Mouse (Mus musculus) myocyte (in vitro differentiated cells): Measurements from ENCODE around the gene Atg10. TPM values are rescaled to one million over a fixed set of nuclear protein-coding genes. Genes with fewer than 3 reads are reported as not detected.

ENCODE experiments used
- H3K27me3 ChIP-seq: one replicate; pipeline ENCODE4 v1.6.1; 2011; ENCODE audit not compliant: control insufficient read depth, insufficient read depth, insufficient read length
- H3K36me3 ChIP-seq: one replicate; pipeline ENCODE4 v1.6.1; 2011; ENCODE audit not compliant: control insufficient read depth, insufficient read depth
- H3K4me2 ChIP-seq: one replicate; pipeline ENCODE4 v1.6.1; 2011; ENCODE audit warnings: low read depth, control low read depth
- H3K4me3 ChIP-seq: one replicate; pipeline ENCODE4 v1.5.1; 2011; ENCODE audit warnings: mild to moderate bottlenecking, control low read depth, moderate library complexity
- H3K79me2 ChIP-seq: one replicate; pipeline ENCODE4 v1.6.1; 2011; ENCODE audit not compliant: control insufficient read depth, insufficient read depth
- H3ac ChIP-seq: one replicate; pipeline ENCODE4 v1.6.1; 2011; ENCODE audit not compliant: control insufficient read depth, insufficient read length
- CEBPB ChIP-seq: IDR thresholded peaks from 2 replicates; pipeline ENCODE4 v1.6.1; 2011; ENCODE audit warnings: mild to moderate bottlenecking, moderate library complexity; ENCODE audit not compliant: poor library complexity, insufficient read depth, severe bottlenecking
- E2F4 ChIP-seq: IDR thresholded peaks from one replicate; pipeline ENCODE4 v1.6.1; 2011; ENCODE audit warnings: mild to moderate bottlenecking, control low read depth, moderate library complexity; ENCODE audit not compliant: insufficient read depth
- MAX ChIP-seq: IDR thresholded peaks from one replicate; pipeline ENCODE4 v1.6.1; 2011; ENCODE audit warnings: low read depth, mild to moderate bottlenecking, control low read depth
- MYOD1 ChIP-seq, 3 experiments: IDR thresholded peaks; one replicate each; pipeline ENCODE4 v1.6.1; 2011; ENCODE audit warnings: control low read depth in 2 of 3, low read depth in 2 of 3, mild to moderate bottlenecking in 2 of 3, moderate library complexity in 1 of 3; ENCODE audit not compliant: insufficient read length in 2 of 3, control insufficient read depth in 1 of 3
- MYOG ChIP-seq, 3 experiments: IDR thresholded peaks; one replicate each; pipeline ENCODE4 v1.6.1; 2011; ENCODE audit warnings: control low read depth in 2 of 3, low read depth in 2 of 3, mild to moderate bottlenecking in 2 of 3; ENCODE audit not compliant: insufficient read length in 2 of 3, control insufficient read depth in 1 of 3, insufficient read depth in 1 of 3
- POLR2A ChIP-seq: IDR thresholded peaks from one replicate; pipeline ENCODE4 v1.6.1; 2011; ENCODE audit warnings: low read depth, mild to moderate bottlenecking, control low read depth, moderate library complexity; ENCODE audit not compliant: insufficient read length
- POLR2AphosphoS2 ChIP-seq: IDR thresholded peaks from one replicate; pipeline ENCODE4 v1.6.1; 2011; ENCODE audit warnings: low read depth, control low read depth; ENCODE audit not compliant: insufficient read length
- REST ChIP-seq: IDR thresholded peaks from one replicate; pipeline ENCODE4 v1.6.1; 2011; ENCODE audit warnings: mild to moderate bottlenecking, control low read depth, moderate library complexity; ENCODE audit not compliant: insufficient read depth, insufficient read length
- SRF ChIP-seq: IDR thresholded peaks from one replicate; pipeline ENCODE4 v1.6.1; 2011; ENCODE audit warnings: low read depth; ENCODE audit not compliant: control insufficient read depth, insufficient read length
- TCF12 ChIP-seq: IDR thresholded peaks from one replicate; pipeline ENCODE4 v1.6.1; 2011; ENCODE audit warnings: mild to moderate bottlenecking, control low read depth; ENCODE audit not compliant: poor library complexity, insufficient read depth, severe bottlenecking
- TCF3 ChIP-seq: IDR thresholded peaks from one replicate; pipeline ENCODE4 v1.6.1; 2011; ENCODE audit warnings: low read depth, control low read depth; ENCODE audit not compliant: insufficient read length
- USF1 ChIP-seq: IDR thresholded peaks from one replicate; pipeline ENCODE4 v1.6.1; 2011; ENCODE audit warnings: low read depth, mild to moderate bottlenecking, control low read depth, moderate library complexity
- polyA plus RNA-seq: library from polyadenylated mRNA; unstranded; fragments of >200 nt; fragmentation: generic; extraction: Trizol; gene quantifications from one replicate; pipeline ENCODE4 v1.2.1, GENCODE M21; 2012; ENCODE audit warnings: missing spikeins

Atg10 gene
- polyA plus RNA-seq, 1 experiment, result 5.9 TPM

DNA sequence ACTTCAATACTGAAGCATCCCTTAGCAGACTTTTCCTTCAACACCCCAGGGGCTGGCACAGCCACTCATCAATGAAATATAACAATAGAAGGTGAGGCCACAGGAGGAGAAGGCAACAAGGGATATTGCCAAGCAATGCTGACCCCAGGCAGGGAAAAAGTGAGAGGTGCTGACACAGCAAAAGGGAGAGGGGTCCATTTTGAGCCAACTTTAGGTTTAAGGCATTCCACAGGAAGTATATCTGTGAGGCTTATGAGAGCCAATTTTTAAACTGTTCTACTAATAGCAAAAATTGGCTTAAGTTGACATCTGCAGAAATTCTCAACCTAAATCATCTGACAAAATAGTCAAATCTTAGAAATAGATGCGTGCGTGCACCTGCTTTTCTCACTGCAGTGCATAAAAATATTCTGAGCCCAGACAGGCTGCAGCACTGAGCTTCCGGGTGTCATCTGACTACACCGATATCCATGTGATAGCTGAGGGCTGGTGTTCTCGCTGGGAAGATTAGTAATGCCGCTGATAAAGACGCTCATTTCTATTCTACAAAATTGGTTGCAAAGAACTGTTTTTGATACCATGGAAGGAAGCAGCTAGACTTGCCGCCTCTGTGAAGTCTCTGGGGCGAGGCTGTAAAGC is 116.3 kb downstream of the Atg10 start:
- H3K36me3 ChIP-seq, result no peaks in the 10 kb centered on the region
- no peak overlapping the region for H3K4me2 ChIP-seq
- no peak overlapping the region for H3K4me3 ChIP-seq
- no peak for TF ChIP-seq MAX
- TF ChIP-seq CEBPB, result no peak
- no peak for TF ChIP-seq USF1
- no peak for TF ChIP-seq MYOG (IDR thresholded peaks at IDR 0.05; ENCODE audit: control insufficient read depth in 1 of 3, insufficient read depth in 1 of 3, insufficient read length in 2 of 3, low read depth in 2 of 3)
- TF ChIP-seq MYOD1 (IDR thresholded peaks at IDR 0.05; ENCODE audit: control insufficient read depth in 1 of 3, insufficient read length in 2 of 3, low read depth in 2 of 3), result no peak
- no peaks in the 10 kb centered on the region for H3K79me2 ChIP-seq
- no peak overlapping the region for H3ac ChIP-seq
- no peaks in the 10 kb centered on the region for H3K27me3 ChIP-seq

DNA sequence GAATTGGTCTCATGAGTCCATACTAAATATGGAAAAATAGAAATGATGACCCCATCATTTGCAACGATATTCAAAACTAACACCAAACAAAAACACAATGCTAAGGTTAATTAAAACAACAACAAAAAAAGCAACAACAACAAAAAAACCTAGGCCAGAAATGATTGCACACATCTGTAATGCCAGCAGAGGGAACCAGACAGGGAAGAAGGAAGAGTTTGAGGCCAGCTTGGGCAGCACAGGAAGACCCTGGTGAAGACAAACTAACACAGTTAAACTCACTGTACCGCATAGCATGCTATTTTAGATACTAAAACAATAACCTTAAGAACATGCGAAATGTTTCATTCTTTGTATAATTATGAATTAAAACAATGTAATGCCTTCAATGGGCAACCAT is 121.5 kb downstream of the Atg10 start:
- no peak overlapping the region for H3K4me2 ChIP-seq
- H3K36me3 ChIP-seq, result no peaks in the 10 kb centered on the region
- no peak overlapping the region for H3ac ChIP-seq
- no peak for TF ChIP-seq USF1
- H3K27me3 ChIP-seq, result no peaks in the 10 kb centered on the region
- H3K4me3 ChIP-seq, result no peak overlapping the region
- H3K79me2 ChIP-seq, result no peaks in the 10 kb centered on the region

DNA sequence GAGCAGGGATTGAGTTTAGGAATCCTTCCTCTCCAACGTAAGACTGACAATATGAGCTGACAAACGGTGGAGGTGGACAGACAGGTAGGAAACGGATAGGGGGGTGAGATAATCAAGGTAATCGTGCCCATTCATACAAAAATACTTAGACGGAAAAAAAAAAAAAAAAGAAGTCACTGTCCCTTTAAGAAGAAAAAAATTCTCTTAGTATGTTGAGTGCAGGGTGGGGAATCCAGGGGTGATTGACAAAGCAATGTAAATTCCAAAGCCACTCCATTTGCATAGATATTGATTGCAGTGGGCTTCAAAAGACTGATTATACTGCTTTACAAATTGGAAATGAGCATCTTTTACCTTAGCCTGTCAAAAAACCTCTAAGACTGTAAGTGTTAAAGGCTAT is 123.4 kb downstream of the Atg10 start:
- Histone ChIP-seq H3K36me3 (no peaks in the 10 kb centered on the region), H3ac (no peak overlapping the region), H3K79me2 (no peaks in the 10 kb centered on the region), H3K4me2 (no peak overlapping the region), H3K4me3 (no peak overlapping the region), H3K27me3 (no peaks in the 10 kb centered on the region)
- no peak for TF ChIP-seq MAX
- TF ChIP-seq CEBPB, result no peak
- no peak for TF ChIP-seq POLR2AphosphoS2
- TF ChIP-seq MYOG (IDR thresholded peaks at IDR 0.05; ENCODE audit: control insufficient read depth in 1 of 3, insufficient read depth in 1 of 3, insufficient read length in 2 of 3, low read depth in 2 of 3), result no peak
- TF ChIP-seq TCF12, result no peak
- TF ChIP-seq MYOD1 (IDR thresholded peaks at IDR 0.05; ENCODE audit: control insufficient read depth in 1 of 3, insufficient read length in 2 of 3, low read depth in 2 of 3), result no peak
- TF ChIP-seq REST, result no peak
- no peak for TF ChIP-seq POLR2A
- no peak for TF ChIP-seq SRF
- no peak for TF ChIP-seq USF1
- no peak for TF ChIP-seq TCF3
- no peak for TF ChIP-seq E2F4

DNA sequence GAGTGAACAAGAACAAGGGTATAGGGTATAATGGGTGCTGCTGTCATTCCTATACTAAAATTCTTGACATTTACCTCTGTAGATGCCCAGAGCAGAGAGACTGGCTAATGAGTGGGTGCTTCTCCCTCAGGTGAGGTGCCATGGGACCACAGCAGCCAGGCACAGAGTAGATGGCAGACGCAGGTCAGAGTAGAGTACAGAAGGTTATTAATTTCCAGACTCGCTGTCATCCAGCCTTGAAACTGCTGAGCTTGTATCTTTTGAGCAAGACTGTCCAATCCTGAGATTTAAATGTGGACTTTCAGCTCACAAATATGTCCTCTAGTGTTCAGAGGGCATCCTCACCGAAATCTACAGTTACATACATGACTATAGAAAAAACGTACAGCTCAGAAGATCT is 128.9 kb downstream of the Atg10 start:
- Histone ChIP-seq H3K4me2 (no peak overlapping the region), H3K27me3 (no peaks in the 10 kb centered on the region), H3ac (no peak overlapping the region), H3K79me2 (no peaks in the 10 kb centered on the region), H3K4me3 (no peak overlapping the region), H3K36me3 (no peaks in the 10 kb centered on the region)
- TF ChIP-seq USF1 (no peak), POLR2A (no peak)

DNA sequence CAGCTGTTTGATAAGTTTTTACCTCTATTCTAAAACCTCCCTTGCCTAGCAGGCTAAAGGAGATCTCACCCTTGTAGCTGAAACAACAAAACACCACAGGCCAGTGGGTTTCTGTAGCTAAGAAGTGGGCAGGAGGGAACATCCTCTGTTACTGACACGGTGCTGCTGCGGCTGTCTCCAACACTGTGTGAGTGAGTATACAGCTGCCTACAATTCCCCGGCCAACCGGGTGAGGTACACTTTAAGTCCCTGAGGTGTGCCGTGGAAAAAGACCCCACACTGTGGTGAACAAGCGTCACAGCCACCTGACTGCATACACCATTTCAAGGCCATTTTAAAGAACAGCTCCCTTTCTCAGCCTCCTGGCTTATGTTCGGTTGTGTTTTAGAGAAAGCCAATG is 129.6 kb downstream of the Atg10 start:
- no peak overlapping the region for H3K4me2 ChIP-seq
- H3K4me3 ChIP-seq, result no peak overlapping the region
- no peaks in the 10 kb centered on the region for H3K79me2 ChIP-seq
- H3ac ChIP-seq, result no peak overlapping the region
- no peaks in the 10 kb centered on the region for H3K36me3 ChIP-seq
- no peaks in the 10 kb centered on the region for H3K27me3 ChIP-seq
- no peak for TF ChIP-seq TCF12
- no peak for TF ChIP-seq TCF3
- no peak for TF ChIP-seq POLR2A
- no peak for TF ChIP-seq SRF
- no peak for TF ChIP-seq MYOG (IDR thresholded peaks at IDR 0.05; ENCODE audit: control insufficient read depth in 1 of 3, insufficient read depth in 1 of 3, insufficient read length in 2 of 3, low read depth in 2 of 3)
- no peak for TF ChIP-seq CEBPB
- TF ChIP-seq USF1, result no peak
- no peak for TF ChIP-seq POLR2AphosphoS2
- no peak for TF ChIP-seq REST

DNA sequence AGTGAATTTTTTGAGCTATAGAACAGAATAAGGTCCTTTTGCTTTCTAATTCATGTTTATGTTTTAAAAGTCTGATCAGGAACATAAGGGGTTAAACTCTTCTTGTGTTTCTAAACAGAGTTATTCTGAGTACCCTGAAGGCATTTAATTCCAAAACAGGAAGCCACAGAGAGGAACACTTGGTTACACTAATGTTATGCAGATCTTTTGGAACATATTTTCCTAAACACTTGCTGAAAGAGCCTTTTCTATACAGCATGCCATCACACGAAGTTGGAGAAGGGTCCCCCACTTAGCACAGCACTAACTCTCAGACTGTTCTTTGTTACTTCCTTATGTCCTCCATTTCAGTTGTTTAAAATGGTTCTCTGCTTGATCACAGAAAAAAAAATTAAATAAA is 130.2 kb downstream of the Atg10 start:
- H3K4me2 ChIP-seq, result no peak overlapping the region

More for the DNA sequence above, 130.2 kb downstream of the Atg10 start:
- Histone ChIP-seq H3K79me2 (no peaks in the 10 kb centered on the region), H3K27me3 (no peaks in the 10 kb centered on the region), H3ac (no peak overlapping the region), H3K4me3 (no peak overlapping the region), H3K36me3 (no peaks in the 10 kb centered on the region)
- no peak for TF ChIP-seq TCF3
- no peak for TF ChIP-seq POLR2AphosphoS2
- no peak for TF ChIP-seq USF1
